Mouse (Mus musculus) neutrophil, adult 5-6 weeks (primary cell): ENCODE results near the gene Trp53bp1. TPM values are rescaled to one million over a fixed set of nuclear protein-coding genes. Genes with fewer than 3 reads are reported as not detected.

ENCODE experiments used
- ATAC-seq: fragments of 151-379, 151-347 bp; 2 replicates; pipeline ENCODE4 v1.8.0; 2017; ENCODE audit warnings: mild to moderate bottlenecking, moderate TSS enrichment; ENCODE audit not compliant: insufficient number of reproducible peaks, poor library complexity, low FRiP score, severe bottlenecking; ENCODE audit errors: extremely low read depth
- total RNA-seq: library from RNA; stranded (forward); fragments of 200-1000 nt; gene quantifications from 2 replicates; pipeline ENCODE4 v1.2.3, GENCODE M21; 2017

Trp53bp1 gene
- total RNA-seq, 1 experiment from 2014 or later = 43.3 TPM

- no peak for ATAC-seq
Observed at GRCm38 (mm10) chr2:121170481-121170971, 100.7 kb downstream of the Trp53bp1 start, which contains the start of gene Tubgcp4. Gene Tubgcp4 (plus strand): TSS chr2:121170654.

DNA sequence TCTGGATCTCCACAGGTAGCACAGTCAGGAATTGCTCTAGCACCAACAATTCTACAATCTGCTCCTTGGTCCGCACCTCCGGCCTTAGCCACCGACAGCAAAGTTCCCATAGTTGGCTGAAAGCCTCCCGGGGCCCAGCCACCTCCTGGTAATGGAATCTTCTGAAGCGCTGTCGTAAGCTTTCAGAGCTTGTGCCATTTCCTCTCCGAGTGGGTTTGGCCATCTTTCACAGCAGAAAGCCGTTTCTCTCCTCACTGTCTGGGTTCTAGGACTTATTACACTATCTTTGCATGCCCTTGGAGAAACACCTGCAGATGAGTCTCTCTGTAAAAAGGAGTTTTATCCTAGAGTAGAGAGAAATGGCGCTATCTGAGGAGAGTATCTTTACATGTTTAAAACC is 101.3 kb downstream of the Trp53bp1 start:
- ATAC-seq = no peak; the same call in 1 of the 2 replicates

DNA sequence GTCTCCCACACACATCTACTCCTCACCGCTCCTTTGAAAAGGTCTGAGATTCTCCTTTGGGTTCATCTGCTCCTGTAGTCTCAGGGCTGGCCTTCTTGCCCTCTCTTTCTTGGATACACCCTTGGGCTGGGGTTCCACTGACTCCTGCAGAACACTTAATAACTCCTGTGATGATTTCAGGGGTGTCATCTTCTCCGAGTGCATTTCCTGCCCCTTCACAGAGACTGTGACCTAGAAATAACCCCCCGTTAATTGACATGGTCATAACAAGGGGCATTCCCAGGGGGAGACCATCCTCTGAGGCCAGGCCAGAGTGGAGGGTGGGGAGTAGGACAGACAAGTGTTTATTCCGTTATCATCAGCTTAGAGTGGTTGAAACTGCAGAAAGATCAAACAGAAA is 102.0 kb downstream of the Trp53bp1 start:
- no peak for ATAC-seq

DNA sequence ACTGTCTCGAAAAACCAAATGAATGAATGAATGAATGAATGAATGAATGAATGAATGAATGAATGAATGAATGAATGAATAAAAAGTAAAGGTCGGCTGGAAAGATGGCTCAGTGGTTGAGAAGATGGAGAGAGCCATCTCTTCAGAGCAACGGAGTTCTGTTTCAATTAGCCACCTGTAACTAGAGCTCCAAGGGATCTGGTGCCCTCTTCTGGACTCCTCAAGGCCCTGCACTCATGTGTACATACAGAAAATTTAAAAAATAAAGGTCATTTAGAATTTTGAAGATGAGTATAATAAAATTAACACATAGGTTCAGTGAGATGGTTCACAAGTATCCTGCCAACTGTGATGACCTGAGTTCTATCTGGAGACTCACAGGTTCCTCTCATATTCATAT is 118.1 kb downstream of the Trp53bp1 start:
- ATAC-seq = no peak

- ATAC-seq = no peak
Observed at GRCm38 (mm10) chr2:121149679-121150078, 121.5 kb downstream of the Trp53bp1 start.

Other genes with a start within 250 kb of the Trp53bp1 start
- 2.8 and 3.3 TPM in 2 replicates for gene Epb42, start 234.3 kb downstream of the Trp53bp1 start, total RNA-seq
- gene Tgm5, start 185.6 kb downstream of the Trp53bp1 start, total RNA-seq = not detected in 2 replicates
- gene Tgm7, start 161.6 kb downstream of the Trp53bp1 start, total RNA-seq = not detected in 2 replicates
- 12.7 and 14.1 TPM in 2 replicates for gene Adal, start 131.0 kb downstream of the Trp53bp1 start, total RNA-seq
- 5.9 and 9.7 TPM in 2 replicates for gene Lcmt2, start 130.8 kb downstream of the Trp53bp1 start, total RNA-seq
- 67.0 and 73.2 TPM in 2 replicates for gene Tubgcp4, start 100.8 kb downstream of the Trp53bp1 start, total RNA-seq
- gene Zscan29, start 100.3 kb downstream of the Trp53bp1 start, total RNA-seq = 46.9 and 50.3 TPM in 2 replicates
- not detected in 2 replicates for gene Map1a, start 18.2 kb upstream of the Trp53bp1 start, total RNA-seq
- gene Ppip5k1, start 84.0 kb upstream of the Trp53bp1 start, total RNA-seq = 12.8 and 14.2 TPM in 2 replicates
- not detected in 2 replicates for gene Ckmt1, start 86.3 kb upstream of the Trp53bp1 start, total RNA-seq
- not detected in 2 replicates for gene Strc, start 115.8 kb upstream of the Trp53bp1 start, total RNA-seq
- gene Pdia3, start 142.4 kb upstream of the Trp53bp1 start, total RNA-seq = 81.0 and 85.3 TPM in 2 replicates
- gene Catsper2, start 142.4 kb upstream of the Trp53bp1 start, total RNA-seq = 2.8 and 3.1 TPM in 2 replicates
- 36.3 and 45.4 TPM in 2 replicates for gene Ell3, start 172.9 kb upstream of the Trp53bp1 start, total RNA-seq
- 101 and 116 TPM in 2 replicates for gene Serf2, start 177.8 kb upstream of the Trp53bp1 start, total RNA-seq
- 96.9 and 98.5 TPM in 2 replicates for gene Hypk, start 181.9 kb upstream of the Trp53bp1 start, total RNA-seq
- gene Serinc4, start 185.4 kb upstream of the Trp53bp1 start, total RNA-seq = 2.0 and 4.2 TPM in 2 replicates
- 120 and 128 TPM in 2 replicates for gene Mfap1b, start 202.7 kb upstream of the Trp53bp1 start, total RNA-seq
- 80.3 and 92.3 TPM in 2 replicates for gene Mfap1a, start 235.3 kb upstream of the Trp53bp1 start, total RNA-seq
- gene Wdr76, start 235.3 kb upstream of the Trp53bp1 start, total RNA-seq = 11.2 and 11.4 TPM in 2 replicates